In genomic region chr1:37611032-37611431, GRCm38 (mm10) we compare ENCODE assay signal across 19 mouse cellular contexts.
A peak's percentile ranks its signal among the peaks of the same experiment; 100 is the strongest.
DNase-seq lines count a peak whose midpoint lies in the region; ATAC-seq and TF ChIP-seq lines count a peak whose summit lies in the region.
"Had no signal": no experiment of that assay in that cellular context is flagged by ENCODE, and none has a peak within 500 bp of the region (broad histone marks: within the 10 kb centered on the region; RNA-seq: fewer than 3 reads in every experiment).

No protein-coding gene starts in this region.

- TF ChIP-seq POLR2A in liver, adult 2 months (IDR thresholded peaks at IDR 0.05; ENCODE audit: extremely low read depth, insufficient read depth, low read length): no peak

- H3K4me3 ChIP-seq in liver, adult 2 months (ENCODE audit: insufficient read depth, low read depth, low read length): no peak overlapping the region
- H3K4me3 ChIP-seq in intestine, embryonic 15.5 days (replicated peaks): no peak overlapping the region
- no peak overlapping the region for H3K4me3 ChIP-seq in stomach, embryonic 15.5 days (replicated peaks)
- H3K4me3 ChIP-seq in midbrain, postnatal 0 days (ENCODE audit: low read depth, low read length): no peak overlapping the region
- H3K4me3 ChIP-seq: embryonic facial prominence, embryonic 15.5 days; erythroblast, embryonic 14.5 days; forebrain, embryonic 15.5 days; heart, embryonic 12.5 days; hindbrain, embryonic 10.5 days had no signal

- ATAC-seq in intestine, embryonic 15.5 days: 0 out of 2 replicates have a peak, but pooled peaks have one; percentile 29
- no peak for ATAC-seq in stomach, embryonic 15.5 days (ENCODE audit: insufficient read depth, low FRiP score, low read depth)
- no peak for ATAC-seq in midbrain, postnatal 0 days (ENCODE audit: low FRiP score)
- ATAC-seq: forebrain, embryonic 15.5 days had no signal

- H3K4me2 ChIP-seq in intestine, embryonic 15.5 days (replicated peaks): no peak overlapping the region
- H3K4me2 ChIP-seq in stomach, embryonic 15.5 days: no peak overlapping the region
- no peak overlapping the region for H3K4me2 ChIP-seq in midbrain, postnatal 0 days (ENCODE audit: low read depth, low read length, poor library complexity, severe bottlenecking)
- H3K4me2 ChIP-seq: embryonic facial prominence, embryonic 15.5 days; forebrain, embryonic 15.5 days; heart, embryonic 12.5 days; hindbrain, embryonic 14.5 days had no signal

- no peaks in the 10 kb centered on the region for H3K27me3 ChIP-seq in liver, adult 2 months (ENCODE audit: control insufficient read depth, insufficient read depth, low read length)
- no peaks in the 10 kb centered on the region for H3K27me3 ChIP-seq in intestine, embryonic 15.5 days (replicated peaks)
- H3K27me3 ChIP-seq in stomach, embryonic 15.5 days (replicated peaks): no peaks in the 10 kb centered on the region
- no peaks in the 10 kb centered on the region for H3K27me3 ChIP-seq in midbrain, postnatal 0 days (ENCODE audit: insufficient read depth, low read length)
- H3K27me3 ChIP-seq: embryonic facial prominence, embryonic 15.5 days; forebrain, embryonic 15.5 days; heart, embryonic 12.5 days had no signal

- H3K79me2 ChIP-seq in liver, adult 2 months (ENCODE audit: control insufficient read depth, insufficient read depth, low read length): no peaks in the 10 kb centered on the region

- H3K27ac ChIP-seq in liver, adult 2 months (replicated peaks; ENCODE audit: insufficient read depth, low read depth, low read length): peak overlapping the region; percentile 24; the same call in 1 of the 2 replicates
- 0 out of 2 replicates have a peak overlapping the region, but pooled peaks have one; percentile 17 for H3K27ac ChIP-seq in intestine, embryonic 15.5 days
- peak overlapping the region; percentile 18; the same call in 1 of the 2 replicates for H3K27ac ChIP-seq in stomach, embryonic 15.5 days
- H3K27ac ChIP-seq in midbrain, postnatal 0 days (ENCODE audit: low read depth, low read length): no peak overlapping the region
- H3K27ac ChIP-seq: embryonic facial prominence, embryonic 15.5 days; forebrain, embryonic 15.5 days; hindbrain, embryonic 10.5 days; hindbrain, embryonic 14.5 days had no signal

- peaks cover 6% of the 10 kb centered on the region for H3K4me1 ChIP-seq in liver, adult 2 months (ENCODE audit: control insufficient read depth, insufficient read depth, low read length)
- H3K4me1 ChIP-seq in intestine, embryonic 15.5 days (replicated peaks): peaks cover 34% of the 10 kb centered on the region
- H3K4me1 ChIP-seq in stomach, embryonic 15.5 days: peaks cover 22% of the 10 kb centered on the region
- no peaks in the 10 kb centered on the region for H3K4me1 ChIP-seq in midbrain, postnatal 0 days (ENCODE audit: insufficient read depth, low read length)
- H3K4me1 ChIP-seq: forebrain, embryonic 15.5 days had no signal

- H3K36me3 ChIP-seq in liver, adult 2 months (ENCODE audit: control insufficient read depth, insufficient read depth, low read length): no peaks in the 10 kb centered on the region
- no peaks in the 10 kb centered on the region for H3K36me3 ChIP-seq in intestine, embryonic 15.5 days
- no peaks in the 10 kb centered on the region for H3K36me3 ChIP-seq in stomach, embryonic 15.5 days
- no peaks in the 10 kb centered on the region for H3K36me3 ChIP-seq in midbrain, postnatal 0 days (ENCODE audit: insufficient read depth, low read length)
- H3K36me3 ChIP-seq: embryonic facial prominence, embryonic 15.5 days; forebrain, embryonic 15.5 days; heart, embryonic 12.5 days; hindbrain, embryonic 10.5 days had no signal

- H3K9me3 ChIP-seq in intestine, embryonic 15.5 days: no peaks in the 10 kb centered on the region
- H3K9me3 ChIP-seq in stomach, embryonic 15.5 days: no peaks in the 10 kb centered on the region
- no peaks in the 10 kb centered on the region for H3K9me3 ChIP-seq in midbrain, postnatal 0 days (ENCODE audit: low read length)
- H3K9me3 ChIP-seq: embryonic facial prominence, embryonic 15.5 days; forebrain, embryonic 15.5 days; heart, embryonic 12.5 days; hindbrain, embryonic 10.5 days had no signal

- 21% methylated on average over 6 of the region's 6 CpGs for WGBS in liver, adult 2 months
- WGBS in intestine, embryonic 15.5 days: 44% methylated on average over 6 of the region's 6 CpGs
- WGBS in stomach, embryonic 15.5 days: 44% methylated on average over 6 of the region's 6 CpGs
- 81% methylated on average over 6 of the region's 6 CpGs for WGBS in midbrain, postnatal 0 days

- DNase-seq in liver, adult 2 months (ENCODE audit: extremely low read depth, low read depth, low spot score): peak; percentile 78
- DNase-seq in liver: no peak
- DNase-seq in Muller cell, postnatal 12 days (ENCODE audit: inconsistent ontology term): peak; percentile 56
- DNase-seq in urinary bladder, postnatal 14 days (ENCODE audit: low spot score): no peak
- DNase-seq in midbrain, postnatal 0 days (ENCODE audit: low spot score): no peak
- DNase-seq: adrenal gland, adult 8-10 months; adrenal gland, postnatal 36 days; cerebellum, adult 2 months; cerebellum, postnatal 10 days; embryo, embryonic 11 days; gastrocnemius, postnatal 14 days had no signal

- H3K9ac ChIP-seq in liver, adult 2 months (ENCODE audit: low read depth, low read length): no peak overlapping the region; the same call in 1 of the 2 replicates
- no peak overlapping the region for H3K9ac ChIP-seq in intestine, embryonic 15.5 days
- no peak overlapping the region for H3K9ac ChIP-seq in stomach, embryonic 15.5 days
- H3K9ac ChIP-seq in midbrain, postnatal 0 days (replicated peaks; ENCODE audit: low read length, poor library complexity, severe bottlenecking): no peak overlapping the region
- H3K9ac ChIP-seq: embryonic facial prominence, embryonic 15.5 days; forebrain, embryonic 15.5 days; heart, embryonic 12.5 days; hindbrain, embryonic 14.5 days had no signal

- TF ChIP-seq CTCF in liver, adult 2 months (IDR thresholded peaks at IDR 0.05; ENCODE audit: low read depth, low read length): no peak
- no peak for TF ChIP-seq CTCF in midbrain, postnatal 0 days (IDR thresholded peaks at IDR 0.05)

Comparison
In these comparisons a context has a peak if more than half of its experiments do, and no peak if none do; other contexts are left out.
1. DNase-seq: peak in liver, adult 2 months (single experiment) and Muller cell, postnatal 12 days (single experiment); none in liver (single experiment), urinary bladder, postnatal 14 days (single experiment) and midbrain, postnatal 0 days (single experiment).